Mouse (Mus musculus) thymus, adult 2 months (tissue): Measurements from ENCODE around the gene Hsf2. TPM values are rescaled to one million over a fixed set of nuclear protein-coding genes. Genes with fewer than 3 reads are reported as not detected.
"Not testable (repeated sequence)": the region's sequence is repeated elsewhere in the genome, so short reads cannot be mapped to it uniquely, and the experiment has no call there.

Source experiments
- DNase-seq: peaks from one replicate; pipeline ENCODE4 v3.0.0; 2021
- H3K27ac ChIP-seq: fragments of 200-500 bp; 2 replicates; pipeline ENCODE4 v1.5.1; 2012; ENCODE audit warnings: low read length, control low read depth; ENCODE audit not compliant: control insufficient read depth, insufficient read depth
- H3K27me3 ChIP-seq: fragments of 200-500 bp; 2 replicates; pipeline ENCODE4 v1.6.1; 2012; ENCODE audit warnings: mild to moderate bottlenecking, low read length, moderate library complexity, mixed read lengths; ENCODE audit not compliant: control insufficient read depth, insufficient read depth
- H3K36me3 ChIP-seq: fragments of 200-500 bp; 2 replicates; pipeline ENCODE4 v1.6.1; 2012; ENCODE audit warnings: mild to moderate bottlenecking, low read length, moderate library complexity; ENCODE audit not compliant: control insufficient read depth, insufficient read depth
- H3K4me1 ChIP-seq: fragments of 200-500 bp; replicated peaks from 2 replicates; pipeline ENCODE4 v1.6.1; 2012; ENCODE audit warnings: low read length; ENCODE audit not compliant: control insufficient read depth, insufficient read depth
- H3K4me3 ChIP-seq: fragments of 200-500 bp; 2 replicates; pipeline ENCODE4 v1.5.1; 2012; ENCODE audit warnings: mild to moderate bottlenecking, low read length, control low read depth, moderate library complexity; ENCODE audit not compliant: control insufficient read depth, insufficient read depth
- CTCF ChIP-seq: fragments of 200-500 bp; IDR thresholded peaks from 2 replicates; pipeline ENCODE4 v1.5.1; 2012; ENCODE audit warnings: mild to moderate bottlenecking, control low read depth, low read length, moderate library complexity, borderline replicate concordance; ENCODE audit not compliant: control insufficient read depth, poor library complexity, insufficient read depth; ENCODE audit errors: extremely low read depth
- POLR2A ChIP-seq: fragments of 200-500 bp; IDR thresholded peaks from 2 replicates; pipeline ENCODE4 v1.6.1; 2012; ENCODE audit warnings: mild to moderate bottlenecking, low read length, control low read depth, moderate library complexity; ENCODE audit not compliant: control insufficient read depth, poor library complexity, insufficient read depth; ENCODE audit errors: extremely low read depth
- WGBS: fragments of 180-500 bp; shearing (Covaris S2); methylation state at CpG from one replicate; pipeline ENCODE4 v1.1.7; 2018; 5-methylcytosine and 5-hydroxymethylcytosine counted together
- polyA plus RNA-seq: library from polyadenylated mRNA; depleted of rRNA; stranded (reverse); fragments of >200 nt; gene quantifications from 2 replicates; pipeline ENCODE4 v1.2.3, GENCODE M21; 2012

Hsf2 gene
- polyA plus RNA-seq, 1 experiment: 7.0 TPM

- TF ChIP-seq POLR2A (no peak), CTCF (no peak)
These were observed 40.3 kb downstream of the Hsf2 start for GRCm38 (mm10) chr10:57526469-57526868.

GRCm38 (mm10) chr10:57531076-57531475 is 44.9 kb downstream of the Hsf2 start:
- Histone ChIP-seq H3K27ac (no peak overlapping the region), H3K4me3 (no peak overlapping the region), H3K36me3 (peaks cover 14% of the 10 kb centered on the region), H3K27me3 (no peaks in the 10 kb centered on the region), H3K4me1 (peaks cover 2% of the 10 kb centered on the region)
- 67% methylated on average over 2 of the region's 2 CpGs for WGBS
- no peak for DNase-seq
- TF ChIP-seq POLR2A: no peak
- TF ChIP-seq CTCF: no peak

More at GRCm38 (mm10) chr10:57526469-57526868, 40.3 kb downstream of the Hsf2 start:
- H3K4me1 ChIP-seq: peaks cover 2% of the 10 kb centered on the region
- peaks cover 48% of the 10 kb centered on the region for H3K36me3 ChIP-seq
- no peaks in the 10 kb centered on the region for H3K27me3 ChIP-seq
- no peak overlapping the region for H3K4me3 ChIP-seq
- WGBS: 94% methylated on average over 5 of the region's 5 CpGs
- H3K27ac ChIP-seq: no peak overlapping the region
- no peak for DNase-seq

GRCm38 (mm10) chr10:57531616-57532217 is 45.5 kb downstream of the Hsf2 start:
- peak overlapping the region; percentile 94 for H3K4me3 ChIP-seq
- 3% methylated on average over 28 of the region's 28 CpGs for WGBS
- no peak for TF ChIP-seq CTCF
- no peak for TF ChIP-seq POLR2A
- no peak for DNase-seq
- H3K27ac ChIP-seq: peak overlapping the region; percentile 77
- peaks cover 2% of the 10 kb centered on the region for H3K4me1 ChIP-seq
- H3K27me3 ChIP-seq: no peaks in the 10 kb centered on the region
- H3K36me3 ChIP-seq: peaks cover 8% of the 10 kb centered on the region

GRCm38 (mm10) chr10:57532218-57533101 is 46.3 kb downstream of the Hsf2 start, which contains the start of gene Serinc1:
TSS of gene Serinc1 (minus strand) at chr10:57532530.
- Histone ChIP-seq H3K36me3 (peaks cover under 1% of the 10 kb centered on the region; the same call in 1 of the 2 replicates), H3K27ac (peak within 1 kb of the TSS; percentile 77), H3K4me3 (peak within 1 kb of the TSS; percentile 94), H3K4me1 (peaks cover 2% of the 10 kb centered on the region), H3K27me3 (no peaks in the 10 kb centered on the region)
- TF ChIP-seq CTCF (peak; percentile 59; the same call in 1 of the 2 replicates), POLR2A (peak; percentile 80)
- DNase-seq: peak; percentile 92
- 13% methylated on average over 48 of the region's 49 CpGs for WGBS

- DNase-seq, H3K4me1 ChIP-seq, H3K36me3 ChIP-seq, H3K27me3 ChIP-seq, H3K27ac ChIP-seq, H3K4me3 ChIP-seq: not testable (repeated sequence)
- WGBS: 93% methylated on average over 9 of the region's 9 CpGs
These were observed 57.7 kb downstream of the Hsf2 start for GRCm38 (mm10) chr10:57543890-57544289.

GRCm38 (mm10) chr10:57549631-57550030 is 63.4 kb downstream of the Hsf2 start:
- H3K4me1 ChIP-seq: no peaks in the 10 kb centered on the region
- no peak for TF ChIP-seq CTCF
- no peak for TF ChIP-seq POLR2A
- 97% methylated on average over 4 of the region's 4 CpGs for whole genome bisulfite sequencing
- H3K27ac ChIP-seq: no peak overlapping the region
- H3K27me3 ChIP-seq: no peaks in the 10 kb centered on the region
- H3K4me3 ChIP-seq: no peak overlapping the region
- no peak for DNase-seq
- H3K36me3 ChIP-seq: no peaks in the 10 kb centered on the region
